Mouse (Mus musculus) lung, adult 18-20 months (tissue): Measurements from ENCODE around the gene Ftl1.
"Not testable (repeated sequence)": the region's sequence is repeated elsewhere in the genome, so short reads cannot be mapped to it uniquely, and the experiment has no call there.

Source experiments
- DNase-seq, 2 experiments: peaks; one replicate each; pipeline ENCODE4 v3.0.0; 2022; ENCODE audit warnings: mixed read lengths in 2 of 2

The Ftl1 gene

DNA sequence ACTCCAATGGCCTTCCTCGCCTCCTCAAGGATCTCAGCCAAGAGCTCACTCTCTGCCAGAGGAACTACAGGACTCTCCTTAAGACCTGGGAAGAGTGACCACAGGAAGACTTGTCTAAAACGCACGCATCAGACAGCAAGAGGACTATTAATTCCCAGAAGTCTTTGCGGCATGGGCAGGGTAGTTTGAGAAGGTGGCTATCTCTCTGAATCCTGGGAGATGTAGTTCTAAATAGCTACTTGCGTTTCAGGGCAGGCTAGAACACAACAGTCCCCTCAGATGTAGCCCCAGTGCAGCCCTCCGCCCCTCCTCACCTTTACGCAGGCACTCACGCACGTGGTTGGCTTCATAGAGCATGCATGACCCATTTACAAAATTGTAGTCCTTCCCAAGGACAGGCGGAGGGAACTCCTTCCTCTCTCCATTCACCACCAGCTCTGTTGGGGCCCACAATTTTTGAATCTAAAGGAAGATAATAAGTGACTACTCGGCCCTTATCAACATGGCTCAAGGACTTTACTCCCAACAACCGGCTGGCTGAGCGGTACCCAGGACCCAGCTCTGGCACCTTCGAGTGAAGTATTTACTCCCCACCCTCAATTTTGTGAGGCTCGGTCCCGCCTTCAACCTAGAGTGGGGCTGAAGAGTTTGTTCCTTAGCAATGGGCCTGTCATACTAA is 15.7 kb upstream of the Ftl1 start:
- DNase-seq, result peak in 1 of 2 experiments; percentile 45

GRCm38 (mm10) chr7:45470869-45471268 is 11.2 kb upstream of the Ftl1 start:
- peak; percentile 61 to 73 for DNase-seq

GRCm38 (mm10) chr7:45467090-45467670 is 7.5 kb upstream of the Ftl1 start:
- peak; percentile 72 to 86 for DNase-seq

DNA sequence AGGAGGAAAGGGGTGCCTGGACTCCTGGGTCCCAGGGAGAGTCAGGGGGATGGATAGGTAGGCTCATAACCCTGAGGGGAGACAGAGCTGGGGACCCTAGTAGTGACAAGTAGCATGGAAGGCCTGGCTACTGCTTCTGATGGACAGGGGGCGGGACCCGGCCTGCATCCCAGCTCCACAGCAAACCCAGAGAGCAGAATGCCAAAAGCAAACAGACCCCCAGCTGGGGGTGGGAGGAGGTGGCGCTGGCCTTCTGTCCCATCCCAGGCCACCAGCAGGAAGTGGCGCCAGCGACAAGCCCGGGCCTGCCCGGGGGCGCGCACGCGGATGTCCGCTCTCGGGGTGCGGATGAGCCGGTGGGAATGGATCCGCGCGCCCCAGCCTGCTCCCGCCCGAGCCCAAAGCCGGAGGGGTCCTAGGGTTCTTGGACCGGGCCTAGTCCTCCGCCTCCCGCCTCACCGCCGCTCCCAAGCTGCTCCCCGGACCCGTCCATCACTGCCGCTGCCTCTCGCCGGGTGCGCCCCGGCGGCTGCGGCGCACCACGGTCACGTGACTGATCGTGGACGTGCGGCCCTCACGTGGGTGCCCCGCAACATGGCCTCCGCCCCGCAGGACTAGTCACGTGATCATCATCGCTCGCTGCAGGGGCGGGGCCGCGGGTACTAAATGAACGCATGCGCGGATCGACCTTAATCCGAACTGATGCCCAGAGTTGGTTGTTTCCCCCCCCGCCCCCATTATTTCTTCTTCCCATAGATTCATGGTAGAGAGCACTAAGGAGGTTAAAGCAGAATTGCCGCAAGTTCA is 6.8 kb upstream of the Ftl1 start, which contains the start of gene Bax:
Gene Bax (minus strand): TSS at position 616 of the 807 bp plus-strand sequence.
- peak; percentile 94 to 96 for DNase-seq

DNA sequence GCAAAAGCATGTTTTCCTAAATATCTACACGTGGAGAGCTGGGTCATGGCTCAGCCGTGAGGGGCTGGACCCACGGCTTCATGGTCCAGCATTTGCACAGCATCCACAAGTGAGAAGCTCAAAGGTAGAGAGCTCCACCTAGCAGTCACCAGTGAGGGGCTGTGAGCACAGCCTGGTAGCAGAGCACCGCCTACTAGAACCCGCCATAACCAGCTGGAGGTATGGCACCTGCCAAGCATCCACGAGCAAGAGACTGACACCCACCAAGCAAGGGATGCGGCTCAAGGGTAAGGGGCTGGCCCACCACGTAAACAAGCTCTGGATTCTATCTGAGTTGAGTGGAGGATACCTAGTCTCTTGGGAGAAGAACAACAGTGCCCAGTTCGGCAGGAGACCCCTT is 5.9 kb upstream of the Ftl1 start:
- no peak for DNase-seq

- DNase-seq, result no peak
Observed at GRCm38 (mm10) chr7:45465112-45465511, 5.4 kb upstream of the Ftl1 start.

- no peak for DNase-seq
Observed at GRCm38 (mm10) chr7:45463987-45464778, 4.5 kb upstream of the Ftl1 start.

- DNase-seq, result not testable (repeated sequence)
Observed at GRCm38 (mm10) chr7:45462868-45463267, 3.2 kb upstream of the Ftl1 start.

DNA sequence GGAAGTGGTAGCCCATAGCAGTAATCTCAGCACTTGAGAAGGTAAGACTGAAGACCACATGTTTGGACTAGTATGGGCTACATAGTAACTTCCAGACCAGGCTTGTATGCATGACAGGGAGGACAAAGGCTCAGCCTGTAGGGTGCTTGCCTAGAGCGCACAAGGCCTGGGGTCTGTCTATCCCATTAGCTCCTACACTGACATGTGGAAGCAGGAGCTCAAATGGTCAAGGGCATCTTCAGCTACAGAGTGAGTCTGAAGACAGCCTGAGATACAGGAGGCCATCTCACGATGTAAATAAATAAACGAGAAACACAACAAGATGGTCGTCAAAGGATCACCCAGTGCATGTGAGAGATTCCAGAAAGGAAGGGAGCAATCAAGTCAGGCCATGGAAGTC is 2.6 kb upstream of the Ftl1 start:
- no peak for DNase-seq

- no peak for DNase-seq
Observed at GRCm38 (mm10) chr7:45461781-45462180, 2.1 kb upstream of the Ftl1 start.

DNA sequence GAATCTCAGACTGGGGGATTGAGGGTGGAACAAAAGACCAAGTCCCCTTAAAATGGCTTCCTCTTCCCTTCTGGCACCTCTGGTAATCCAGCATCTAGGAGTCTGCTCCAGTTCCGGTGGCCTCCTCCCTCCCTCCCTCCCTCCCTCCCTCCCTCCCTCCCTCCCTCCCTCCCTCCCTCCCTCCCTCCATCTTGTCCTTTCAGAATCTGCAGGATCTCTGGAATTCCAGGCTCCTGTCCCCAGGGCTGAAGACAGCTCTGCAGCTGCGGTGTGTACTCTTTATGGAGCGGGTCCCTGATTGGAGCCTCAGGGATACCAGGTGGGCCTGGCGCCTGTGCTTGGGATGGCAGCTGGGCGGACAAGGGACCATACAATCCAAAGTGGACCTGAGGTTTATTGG is 1.6 kb upstream of the Ftl1 start:
- DNase-seq, result no peak

DNA sequence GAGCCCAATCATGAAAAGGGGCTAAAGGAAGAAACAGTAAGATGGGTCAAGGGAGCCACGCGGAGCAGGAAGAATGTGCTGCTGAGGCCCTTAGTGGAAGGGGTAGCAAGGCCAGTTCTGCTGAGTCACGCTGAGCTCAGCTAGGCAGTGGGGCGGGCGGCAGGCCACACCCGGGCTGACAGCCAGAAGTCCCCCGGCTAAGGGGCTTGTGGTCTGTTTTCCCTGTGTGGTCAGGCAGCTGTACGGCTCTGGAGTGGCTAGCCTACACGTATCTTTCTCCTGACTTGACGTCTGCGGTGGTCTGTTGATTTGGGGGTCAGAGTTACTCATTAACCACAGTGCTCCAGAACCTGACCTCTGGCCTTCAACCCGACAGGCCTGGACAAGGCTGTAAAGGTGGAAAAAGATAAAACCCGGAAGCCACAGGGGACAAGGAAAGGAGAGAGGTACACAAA is 1.2 kb upstream of the Ftl1 start:
- DNase-seq, result peak; percentile 82 to 85

- no peak for DNase-seq
Observed at GRCm38 (mm10) chr7:45460377-45460776, 693 bp upstream of the Ftl1 start.

GRCm38 (mm10) chr7:45458748-45459563 is 728 bp downstream of the Ftl1 start:
- peak; percentile 75 to 82 for DNase-seq

GRCm38 (mm10) chr7:45457204-45458060 is 2.3 kb downstream of the Ftl1 start:
- peak; percentile 36 to 40 for DNase-seq

DNA sequence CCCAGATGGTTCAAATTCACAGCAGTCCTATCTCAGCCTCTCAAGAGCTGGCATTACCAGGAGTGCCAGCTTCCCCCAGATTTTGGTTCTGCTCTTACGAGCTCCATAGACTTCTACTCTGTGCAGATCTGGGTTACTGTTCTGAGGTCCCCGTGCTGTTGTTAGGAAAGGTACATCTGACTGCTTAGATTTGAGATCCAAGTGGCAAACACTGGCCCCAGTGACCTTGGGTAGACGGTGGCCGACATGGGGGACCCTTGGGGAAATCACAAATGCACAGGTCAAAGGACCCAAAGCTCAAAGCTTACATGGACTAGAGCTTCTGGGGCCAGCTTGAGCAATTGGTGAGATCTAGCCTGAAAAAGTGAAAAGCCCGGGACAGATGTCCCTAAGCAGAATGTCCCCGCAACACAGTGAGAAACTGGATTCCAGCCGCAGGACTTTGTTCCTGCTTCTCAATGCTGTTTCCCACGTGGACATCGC is 2.9 kb downstream of the Ftl1 start:
- no peak for DNase-seq

DNA sequence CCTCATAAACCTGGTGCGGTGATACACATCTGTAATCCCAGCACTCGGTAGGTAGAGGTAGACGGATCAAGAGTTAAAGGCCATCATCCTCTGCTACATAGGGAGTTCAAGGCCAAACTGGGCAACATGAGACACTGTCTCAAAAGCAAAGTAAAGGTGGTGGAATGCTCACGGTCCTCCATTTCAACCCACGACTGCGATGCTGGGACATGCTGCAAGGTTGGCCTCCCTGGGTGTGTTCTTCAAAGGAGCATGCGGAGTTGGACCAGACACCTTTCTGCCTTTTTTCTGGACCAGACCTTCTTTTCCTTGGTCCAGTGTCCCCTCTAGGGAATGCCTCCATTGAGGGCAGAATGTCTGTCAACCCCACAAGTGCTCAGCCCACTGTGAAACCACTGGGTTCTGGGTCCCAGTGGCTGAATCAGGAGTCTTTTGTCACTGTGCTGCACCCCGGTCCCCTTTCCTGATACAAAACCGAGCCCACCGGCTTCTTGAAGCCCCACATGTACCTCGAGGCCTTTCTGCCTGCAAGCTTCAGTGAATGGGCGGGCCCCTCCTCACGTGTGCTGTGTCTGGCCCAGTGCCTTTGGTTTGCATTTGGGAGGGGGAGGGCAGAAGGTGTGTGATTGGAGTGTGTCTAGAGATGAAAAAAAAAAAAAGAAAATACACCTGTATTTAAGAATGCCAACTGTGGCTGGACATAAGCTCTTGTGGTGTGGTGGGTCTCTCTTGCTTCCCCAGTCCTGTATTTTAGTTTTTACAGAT is 3.6 kb downstream of the Ftl1 start:
- DNase-seq, result peak in 1 of 2 experiments; percentile 41

- no peak for DNase-seq
Observed at GRCm38 (mm10) chr7:45454971-45455370, 4.7 kb downstream of the Ftl1 start.

DNA sequence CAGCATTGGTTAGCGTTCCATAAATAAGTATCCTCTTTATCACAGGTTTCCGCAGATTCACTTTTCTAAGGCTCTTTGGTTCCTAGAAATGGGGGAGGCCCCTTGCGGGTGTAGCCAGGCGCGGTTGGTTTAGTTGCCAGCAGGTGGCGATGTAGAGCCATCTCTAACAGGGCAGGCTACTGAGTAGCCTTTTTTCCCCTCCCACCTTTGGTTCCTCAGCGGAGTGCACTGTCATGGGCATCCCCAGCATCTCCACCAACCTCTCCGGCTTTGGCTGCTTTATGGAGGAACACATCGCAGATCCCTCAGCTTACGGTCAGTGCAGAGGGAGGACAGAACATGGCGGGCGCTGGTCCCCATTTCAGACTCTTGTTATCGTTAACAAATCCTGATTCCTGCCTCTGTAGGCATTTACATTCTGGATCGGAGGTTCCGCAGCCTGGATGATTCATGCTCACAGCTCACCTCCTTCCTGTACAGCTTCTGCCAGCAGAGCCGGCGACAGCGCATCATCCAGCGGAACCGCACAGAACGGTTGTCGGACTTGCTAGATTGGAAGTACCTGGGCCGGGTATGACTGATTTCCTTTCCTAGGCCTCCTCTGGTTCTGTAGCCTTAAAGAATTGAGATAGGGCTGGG is 8.2 kb downstream of the Ftl1 start:
- peak; percentile 75 to 83 for DNase-seq
